Mouse (Mus musculus) gastrocnemius, adult 18-20 months (tissue): ENCODE data around the gene Tex48. TPM values are rescaled to one million over a fixed set of nuclear protein-coding genes. Genes with fewer than 3 reads are reported as not detected.

Experiments
- total RNA-seq, 2 experiments: library from RNA; stranded (reverse); gene quantifications; 2 replicates each; pipeline ENCODE4 v1.2.3; 2021

Tex48 gene
- total RNA-seq, 2 experiments from 2014 or later, result not detected

Other genes starting within 250 kb of the Tex48 start
- 1 to 10 TPM in 1 of 2 experiments, under 1 TPM in 1; 0.82 to 1.5 TPM for gene Akna, start 219.1 kb downstream of the Tex48 start, total RNA-seq
- 1 to 10 TPM; 5.5 to 6.5 TPM for gene Whrn, start 126.4 kb downstream of the Tex48 start, total RNA-seq
- 100 to 1,000 TPM; 276 to 291 TPM for gene Atp6v1g1, start 77.7 kb downstream of the Tex48 start, total RNA-seq
- 10 to 100 TPM; 15.8 to 16.4 TPM for gene Tmem268, start 63.6 kb downstream of the Tex48 start, total RNA-seq
- not detected for gene Gm11213, start 17.2 kb downstream of the Tex48 start, total RNA-seq
- not detected for gene Gm11214, start 41.0 kb upstream of the Tex48 start, total RNA-seq
- gene Tnfsf15, start 122.7 kb upstream of the Tex48 start, total RNA-seq, result not detected
- gene Tnfsf8, start 238.9 kb upstream of the Tex48 start, total RNA-seq, result not detected